Mouse (Mus musculus) layer of hippocampus, adult 8-10 months (tissue): ENCODE results near the gene Olfr487. TPM values are rescaled to one million over a fixed set of nuclear protein-coding genes. Genes with fewer than 3 reads are reported as not detected.
"Not testable (repeated sequence)": the region's sequence is repeated elsewhere in the genome, so short reads cannot be mapped to it uniquely, and the experiment has no call there.

Experiments used
- DNase-seq, 2 experiments: peaks; one replicate each; pipeline ENCODE4 v3.0.0; 2022; ENCODE audit warnings: low spot score in 2 of 2
- total RNA-seq, 4 experiments: library from RNA; stranded (reverse); gene quantifications; 2 replicates each; pipeline ENCODE4 v1.2.4; 2022

The Olfr487 gene
- total RNA-seq = not detected

DNA sequence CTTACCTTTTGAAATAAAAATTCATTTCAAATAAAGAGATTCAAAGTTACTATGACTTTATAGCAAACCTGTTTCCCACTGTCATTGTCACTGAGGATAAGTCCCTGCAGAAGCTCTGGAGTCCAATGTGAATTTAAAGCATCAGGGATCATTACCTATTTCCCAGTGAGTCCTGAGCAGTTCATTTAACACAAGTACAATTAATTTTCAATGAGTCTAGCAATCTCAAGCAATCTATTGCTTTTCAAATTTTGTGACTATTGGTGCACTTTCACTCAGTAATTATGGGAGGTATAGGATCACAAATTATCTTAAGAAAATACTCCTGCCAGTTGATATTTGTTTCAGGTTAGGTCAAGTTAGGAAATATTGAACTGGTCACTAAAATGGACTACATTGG is at the start of gene Olfr487:
Gene Olfr487, minus strand, starts transcription at position 101 of the 400 bp plus-strand sequence.
- DNase-seq = not testable (repeated sequence)

DNA sequence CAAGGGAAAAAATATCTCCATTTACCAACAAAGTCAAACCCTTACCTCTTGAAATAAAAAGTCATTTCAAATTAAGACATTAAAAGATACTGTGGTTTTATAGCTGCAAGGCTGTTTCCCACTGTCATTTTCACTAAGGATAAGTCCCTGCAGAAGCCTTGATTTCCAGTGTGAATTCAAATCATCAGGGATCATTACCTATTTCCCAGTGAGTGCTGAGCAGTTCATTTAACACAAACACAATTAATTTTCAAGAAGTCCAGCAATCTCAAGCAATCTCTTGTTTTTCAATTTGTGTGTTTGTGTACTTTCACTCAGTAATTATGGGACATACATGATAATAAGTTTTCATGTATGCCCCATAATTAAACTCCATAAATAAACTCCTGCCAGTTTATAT is 43.8 kb upstream of the Olfr487 start, which contains the start of gene Olfr488:
Gene Olfr488, minus strand, starts transcription at position 101 of the 400 bp plus-strand sequence.
- no peak for DNase-seq

DNA sequence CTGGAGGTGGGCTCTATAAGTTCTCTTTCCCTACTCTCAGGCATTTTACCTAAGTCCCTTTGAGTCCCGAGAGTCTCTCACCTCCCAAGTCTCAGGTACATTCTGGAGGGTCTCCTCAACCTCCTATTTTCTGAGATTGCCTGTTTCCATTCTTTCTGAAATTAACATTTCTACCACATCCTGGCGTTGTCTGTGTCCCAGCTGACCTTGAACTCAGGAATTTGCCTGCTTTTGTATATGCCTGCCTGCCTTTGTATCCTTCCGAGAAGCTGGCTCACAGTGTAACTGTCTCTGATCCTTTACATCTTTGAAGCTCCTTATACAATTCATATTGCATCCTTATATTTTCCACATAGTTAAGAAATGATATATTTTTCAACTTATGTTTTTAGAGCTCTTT is 19.1 kb upstream of the Olfr487 start:
- DNase-seq = no peak

DNA sequence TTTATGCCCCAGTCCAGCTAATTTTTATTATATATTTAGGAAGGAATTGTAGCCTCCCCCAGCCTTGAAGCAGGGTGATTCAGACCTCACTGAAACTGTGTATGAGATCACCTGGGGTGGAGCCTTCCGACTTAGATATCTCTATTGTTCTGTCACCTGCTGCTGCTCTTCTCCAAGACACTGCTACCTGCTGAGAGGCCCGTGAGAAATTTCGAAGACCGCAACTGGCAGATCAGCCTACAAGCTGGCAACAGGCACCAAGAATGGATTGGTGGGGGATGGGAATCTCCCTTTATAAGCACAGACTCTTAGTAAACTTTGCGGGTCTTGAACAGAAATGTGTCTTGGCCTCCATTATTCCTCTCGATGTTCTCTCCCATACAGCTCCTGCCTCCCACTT is 17.5 kb downstream of the Olfr487 start:
- DNase-seq = no peak

DNA sequence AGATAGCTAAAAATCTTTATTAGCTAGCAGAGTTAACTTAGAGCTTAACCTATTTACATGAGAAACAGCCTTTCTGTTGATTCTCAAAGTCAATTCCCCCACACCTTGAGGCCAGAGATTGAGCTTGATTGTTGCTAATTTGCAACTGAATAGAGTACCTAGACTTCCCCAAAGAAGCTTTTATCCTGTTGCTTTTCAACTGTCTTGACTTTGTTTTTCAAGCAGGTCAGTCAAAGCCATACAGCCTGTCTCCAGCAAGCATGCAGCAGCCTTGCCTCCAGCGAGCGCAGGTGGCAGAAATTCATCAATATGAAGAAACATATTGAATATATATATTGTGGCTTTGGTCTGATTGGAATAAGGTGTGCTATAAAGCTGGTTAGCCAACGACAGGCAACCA is 18.1 kb downstream of the Olfr487 start:
- not testable (repeated sequence) for DNase-seq

DNA sequence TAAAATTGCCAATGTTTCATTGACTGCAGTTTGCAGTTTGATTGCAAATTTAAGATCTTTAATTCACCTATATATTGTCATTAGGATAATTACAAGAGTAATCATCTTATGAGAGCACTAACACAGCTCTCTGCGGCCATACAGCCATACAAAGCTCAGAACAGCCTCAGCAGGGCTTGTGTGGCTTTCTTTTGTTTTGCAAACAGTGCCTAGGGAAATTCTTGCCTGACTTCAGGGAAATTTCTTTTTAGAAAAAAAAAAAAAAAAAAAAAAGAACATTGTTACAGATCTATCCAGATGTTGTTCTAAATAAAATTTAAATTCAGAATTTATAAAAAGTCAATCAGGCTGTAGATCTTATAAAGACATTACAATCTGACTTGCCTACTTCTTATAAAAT is 21.7 kb downstream of the Olfr487 start:
- DNase-seq = not testable (repeated sequence)

DNA sequence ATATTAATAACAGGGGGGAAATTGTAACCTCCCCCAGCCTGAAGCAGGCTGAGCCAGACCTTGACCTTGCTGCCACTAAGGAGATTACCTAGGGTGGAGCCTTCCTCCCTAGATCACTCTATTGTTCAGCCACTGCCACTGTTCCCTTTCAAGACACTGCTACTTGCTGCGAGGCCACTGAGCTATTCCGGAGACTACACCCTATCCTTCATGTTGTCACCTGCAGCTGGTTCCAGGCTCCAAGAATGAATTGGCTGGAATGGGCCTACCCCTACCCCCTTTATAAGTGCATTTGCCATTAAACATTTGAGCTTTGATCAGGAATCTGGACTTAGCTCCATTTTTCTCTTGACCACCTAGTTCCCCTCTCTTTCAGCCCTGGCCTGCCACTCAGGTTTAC is 23.2 kb downstream of the Olfr487 start:
- not testable (repeated sequence) for DNase-seq

DNA sequence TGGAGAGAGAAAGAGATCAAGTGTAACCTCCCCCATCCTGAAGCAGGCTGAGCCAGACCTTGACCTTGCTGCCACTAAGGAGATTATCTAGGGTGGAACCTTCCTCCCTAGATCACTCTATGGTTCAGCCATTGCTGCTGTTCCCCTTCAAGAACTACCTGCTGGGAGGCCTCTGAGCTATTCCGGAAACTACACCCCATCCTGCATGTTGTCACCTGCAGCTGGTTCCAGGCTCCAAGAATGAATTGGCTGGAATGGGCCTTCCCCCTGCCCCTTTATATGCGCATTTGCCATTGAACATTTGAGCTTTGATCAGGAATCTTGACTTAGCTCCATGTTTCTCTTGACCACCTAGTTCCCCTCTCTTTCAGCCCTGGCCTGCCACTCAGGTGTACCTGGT is 29.2 kb downstream of the Olfr487 start:
- not testable (repeated sequence) for DNase-seq

DNA sequence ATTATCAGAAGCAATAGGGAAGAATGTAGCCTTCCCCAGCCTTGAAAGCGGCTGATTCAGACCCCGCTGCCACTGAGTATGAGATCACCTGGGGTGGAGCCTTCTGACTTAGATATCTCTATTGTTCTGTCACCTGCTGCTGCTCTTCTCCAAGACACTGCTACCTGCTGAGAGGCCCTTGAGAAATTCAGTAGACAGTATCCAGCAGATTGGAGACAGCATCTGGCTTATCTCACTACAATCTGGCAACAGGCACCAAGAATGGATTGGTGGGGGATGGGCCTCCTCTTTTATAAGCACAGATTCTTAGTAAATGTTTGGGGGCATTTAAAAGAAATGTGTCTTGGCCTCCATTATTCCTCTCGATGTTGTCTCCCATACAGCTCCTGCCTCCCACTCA is 30.0 kb downstream of the Olfr487 start:
- not testable (repeated sequence) for DNase-seq

DNA sequence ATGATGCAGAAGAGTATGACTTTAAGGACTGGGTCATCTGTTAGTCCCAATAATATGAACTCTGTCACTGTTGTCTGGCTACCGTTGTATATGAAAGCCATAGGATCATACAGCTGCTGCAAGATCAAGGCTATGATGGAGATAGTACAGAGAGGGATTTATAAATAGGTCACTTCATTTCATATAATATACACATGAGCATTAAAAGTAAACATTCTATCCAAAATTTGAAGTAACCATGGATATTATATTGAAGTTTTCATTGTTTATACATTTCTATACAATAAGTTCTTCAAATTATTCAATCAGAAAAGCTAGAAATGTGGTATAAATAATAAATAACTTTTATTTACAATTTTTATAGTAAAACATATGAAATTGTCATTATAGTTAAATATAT is 41.8 kb downstream of the Olfr487 start, which contains the start of gene Olfr486:
Gene Olfr486, minus strand, starts transcription at position 101 of the 400 bp plus-strand sequence.
- not testable (repeated sequence) for DNase-seq

DNA sequence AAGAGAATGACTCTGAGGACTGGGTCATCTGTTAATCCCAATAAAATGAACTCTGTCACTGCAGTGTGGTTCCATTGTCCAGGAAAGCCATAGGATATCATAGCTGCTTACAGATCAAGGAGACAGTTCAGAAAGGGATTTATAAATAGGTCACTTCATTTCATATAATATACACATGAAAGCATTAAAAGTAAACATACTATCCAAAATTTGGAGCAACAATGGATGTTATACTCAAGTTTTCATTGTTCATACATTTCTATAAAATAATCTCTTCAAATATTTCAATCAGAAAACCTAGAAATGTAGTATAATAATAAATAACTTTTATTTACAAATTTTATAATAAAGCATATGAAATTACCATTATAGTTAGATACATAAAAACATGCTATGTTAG is 54.7 kb downstream of the Olfr487 start, which contains the start of gene Olfr485:
Gene Olfr485, minus strand, starts transcription at position 101 of the 400 bp plus-strand sequence.
- no peak for DNase-seq

Other genes starting within 250 kb of the Olfr487 start
- not detected for gene Olfr476, start 249.8 kb downstream of the Olfr487 start, total RNA-seq
- not detected for gene Olfr477, start 227.9 kb downstream of the Olfr487 start, total RNA-seq
- gene Olfr478, start 180.6 kb downstream of the Olfr487 start, total RNA-seq = not detected
- gene Olfr479, start 163.9 kb downstream of the Olfr487 start, total RNA-seq = not detected
- gene Olfr480, start 147.3 kb downstream of the Olfr487 start, total RNA-seq = not detected
- gene Olfr481, start 134.8 kb downstream of the Olfr487 start, total RNA-seq = not detected
- 1 to 10 TPM; 1.3 to 2.1 (median 1.9) TPM for gene Olfr482, start 117.0 kb downstream of the Olfr487 start, total RNA-seq
- gene Olfr483, start 113.8 kb downstream of the Olfr487 start, total RNA-seq = not detected
- gene Olfr484, start 87.2 kb downstream of the Olfr487 start, total RNA-seq = not detected
- not detected for gene Olfr485, start 54.8 kb downstream of the Olfr487 start, total RNA-seq
- gene Olfr486, start 41.9 kb downstream of the Olfr487 start, total RNA-seq = not detected
- not detected for gene Olfr488, start 43.7 kb upstream of the Olfr487 start, total RNA-seq
- gene Olfr490, start 74.3 kb upstream of the Olfr487 start, total RNA-seq = not detected
- gene Olfr491, start 98.8 kb upstream of the Olfr487 start, total RNA-seq = not detected
- not detected for gene Olfr492, start 109.0 kb upstream of the Olfr487 start, total RNA-seq
- not detected for gene Olfr493, start 132.3 kb upstream of the Olfr487 start, total RNA-seq
- gene Olfr494, start 150.7 kb upstream of the Olfr487 start, total RNA-seq = not detected
- not detected for gene Olfr495, start 178.5 kb upstream of the Olfr487 start, total RNA-seq
- not detected for gene Olfr497, start 205.8 kb upstream of the Olfr487 start, total RNA-seq